Mouse (Mus musculus) G1E-ER4 (cell line): ENCODE measurements around the gene Zfp28. TPM values are rescaled to one million over a fixed set of nuclear protein-coding genes. Genes with fewer than 3 reads are reported as not detected.

ENCODE experiments used
- GATA1 ChIP-seq: IDR thresholded peaks from one replicate; pipeline ENCODE4 v1.8.0; 2012; ENCODE audit warnings: low read length, inconsistent platforms
- polyA plus RNA-seq: library from polyadenylated mRNA; stranded (reverse); fragments of >175 nt; gene quantifications from 2 replicates; pipeline ENCODE4 v1.2.3, GENCODE M21; 2012

Zfp28 gene
- 0.64 and 0.66 TPM in 2 replicates for polyA plus RNA-seq

DNA sequence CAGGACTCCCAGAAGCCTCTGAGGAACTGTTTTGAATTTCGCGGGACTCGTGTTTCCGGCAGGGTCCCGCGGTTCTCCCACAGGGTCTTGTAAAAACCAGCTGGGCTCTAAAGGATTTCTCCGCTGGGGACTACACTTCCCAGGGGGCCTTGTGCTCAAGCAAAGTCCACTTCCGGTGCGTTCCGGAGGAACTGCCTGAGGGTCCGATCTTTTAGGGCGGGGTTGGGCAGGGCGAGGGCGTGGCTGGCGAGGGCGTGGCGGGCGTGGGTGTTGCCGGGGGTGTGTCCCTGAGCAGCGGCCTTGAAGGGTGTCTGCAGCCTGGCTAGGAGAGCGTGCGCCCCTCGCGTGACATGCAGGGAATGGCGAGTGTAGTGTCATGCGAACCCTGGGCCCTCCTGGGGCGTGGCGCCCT is at the start of gene Zfp28:
TSS of gene Zfp28 (plus strand) at position 252 of the 412 bp plus-strand sequence.
- TF ChIP-seq GATA1, result no peak

DNA sequence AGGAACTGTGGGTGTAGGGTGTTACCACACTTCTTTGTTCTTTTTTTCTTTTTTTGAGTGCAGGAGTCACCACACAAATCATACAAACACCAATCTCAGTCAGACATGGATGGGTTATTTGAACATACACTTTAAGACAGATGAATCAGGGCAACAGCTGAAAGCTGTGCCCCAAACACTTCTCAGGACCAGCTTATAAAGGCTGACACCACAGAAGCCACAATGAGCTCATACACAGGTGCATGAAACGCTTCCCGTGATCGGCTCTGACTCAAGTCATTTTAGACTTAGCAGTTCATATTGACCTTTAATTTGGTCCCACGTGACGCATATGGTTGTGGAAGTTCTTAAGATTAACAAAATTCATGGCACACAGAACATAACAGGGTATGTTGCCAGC is 43.2 kb upstream of the Zfp28 start:
- no peak for TF ChIP-seq GATA1

DNA sequence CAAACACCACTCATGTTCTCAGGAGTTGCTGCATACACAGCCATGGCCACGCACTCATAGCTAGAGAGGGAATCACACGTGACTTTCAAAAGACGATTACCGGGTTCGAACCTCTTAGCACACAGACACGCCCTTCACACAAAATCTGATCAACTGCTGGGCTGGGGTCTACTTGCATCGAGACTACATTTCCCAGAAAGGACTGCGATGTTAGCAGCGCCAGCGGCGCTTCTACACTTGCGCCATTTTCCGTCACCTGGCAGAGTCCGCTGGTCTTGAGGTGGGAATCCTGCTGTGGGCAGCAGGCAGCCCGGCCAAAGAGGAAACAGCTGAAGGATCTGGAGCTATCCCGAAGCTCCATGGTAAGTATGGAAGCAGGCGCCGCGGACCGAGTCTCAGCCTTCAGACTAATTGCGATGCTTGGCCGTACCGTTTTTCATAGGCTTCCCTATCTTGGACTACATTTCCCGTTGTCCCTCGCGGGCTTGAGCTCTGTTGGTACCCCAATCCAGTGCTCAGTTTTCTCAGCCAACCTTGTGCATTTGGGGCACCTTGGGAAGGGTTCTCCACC is 39.5 kb upstream of the Zfp28 start, which contains the start of gene Gm3854:
TSS of gene Gm3854 (plus strand) at position 259 of the 571 bp plus-strand sequence.
- TF ChIP-seq GATA1, result no peak

DNA sequence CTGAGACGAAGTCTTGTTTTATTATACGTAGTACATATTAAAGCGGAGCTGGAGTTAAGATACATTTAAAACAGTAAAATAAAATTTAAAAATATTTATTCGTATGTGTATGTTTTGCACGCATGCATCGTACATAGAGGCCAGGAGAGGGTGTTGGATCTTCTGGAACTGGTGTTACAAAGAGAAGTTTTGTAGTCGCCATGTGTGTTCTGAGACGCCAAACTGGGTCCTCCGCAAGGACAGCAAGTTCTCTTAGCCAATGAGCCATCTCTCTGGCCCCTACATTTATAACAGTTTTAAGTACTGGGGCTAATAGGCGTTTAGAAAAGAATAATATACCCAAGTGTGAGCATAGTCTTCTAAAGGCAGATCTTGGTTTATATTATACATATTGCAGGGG is 39.0 kb upstream of the Zfp28 start:
- no peak for TF ChIP-seq GATA1

DNA sequence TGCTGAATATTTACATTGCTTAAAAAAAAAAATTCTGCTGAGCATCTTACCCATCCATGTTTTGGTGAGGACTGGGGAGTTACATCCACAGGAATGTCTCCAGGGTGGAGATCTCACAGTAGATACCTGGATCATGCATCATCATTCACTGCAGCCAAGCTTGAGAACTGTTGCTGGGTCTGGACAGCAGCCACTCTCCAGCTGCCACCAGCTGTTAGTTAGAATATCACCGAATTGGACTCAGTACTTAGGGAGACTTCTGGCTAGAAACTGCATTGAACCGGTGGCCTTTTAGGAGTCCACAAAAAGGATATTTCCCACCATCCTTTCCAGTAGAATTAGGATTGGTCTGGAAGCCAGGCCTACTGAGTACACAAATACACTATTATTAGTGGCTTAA is 25.0 kb upstream of the Zfp28 start:
- no peak for TF ChIP-seq GATA1

GRCm38 (mm10) chr7:6358937-6359590 is 24.0 kb upstream of the Zfp28 start:
- TF ChIP-seq GATA1, result no peak

DNA sequence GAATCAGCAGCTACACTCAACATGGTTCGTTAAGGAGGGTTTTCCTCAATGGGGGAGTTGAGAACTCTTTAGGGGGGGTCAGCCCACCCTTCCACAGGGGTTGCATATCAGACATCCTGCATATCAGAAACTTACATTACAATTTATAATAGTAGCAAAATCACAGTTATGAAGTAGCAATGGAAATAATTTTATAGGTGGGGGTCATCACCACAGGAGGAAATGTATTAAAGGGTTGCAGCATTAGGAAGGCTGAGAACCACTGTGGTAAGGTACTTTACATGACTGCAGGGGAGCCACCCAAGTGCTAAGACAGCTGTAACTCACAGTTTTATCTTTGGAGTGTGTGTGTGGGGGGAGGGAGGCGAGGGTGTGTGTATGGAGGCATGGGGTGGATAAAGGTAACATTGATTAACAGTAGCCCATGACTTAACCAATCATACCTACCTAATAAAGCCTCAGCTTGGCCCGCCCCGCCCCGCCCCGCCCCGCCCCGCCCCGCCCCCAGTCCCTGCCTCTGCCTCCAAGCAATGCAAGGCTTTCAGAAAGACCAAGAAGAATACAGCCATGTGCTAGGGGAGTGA is 22.5 kb upstream of the Zfp28 start:
- TF ChIP-seq GATA1, result no peak

DNA sequence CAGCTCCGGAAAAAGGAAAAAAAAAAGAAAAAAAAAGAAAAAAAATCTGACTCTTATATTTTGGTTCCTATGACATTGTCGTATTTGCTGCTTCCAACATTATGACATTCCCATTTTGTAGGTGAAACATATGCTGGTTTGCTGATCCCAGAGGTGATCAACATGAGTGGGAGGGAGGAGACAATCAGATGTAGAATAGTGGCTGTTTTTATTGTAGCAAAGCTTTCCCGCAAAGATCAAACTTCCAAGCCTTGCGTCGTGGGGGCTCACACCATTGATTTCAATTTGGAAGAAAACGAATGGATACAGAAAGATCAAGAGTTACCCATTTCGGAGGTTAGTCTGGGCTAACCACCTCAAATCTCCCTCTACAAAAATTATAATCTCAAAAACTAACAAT is 21.3 kb upstream of the Zfp28 start:
- TF ChIP-seq GATA1, result no peak

GRCm38 (mm10) chr7:6362268-6363046 is 20.6 kb upstream of the Zfp28 start:
- no peak for TF ChIP-seq GATA1

DNA sequence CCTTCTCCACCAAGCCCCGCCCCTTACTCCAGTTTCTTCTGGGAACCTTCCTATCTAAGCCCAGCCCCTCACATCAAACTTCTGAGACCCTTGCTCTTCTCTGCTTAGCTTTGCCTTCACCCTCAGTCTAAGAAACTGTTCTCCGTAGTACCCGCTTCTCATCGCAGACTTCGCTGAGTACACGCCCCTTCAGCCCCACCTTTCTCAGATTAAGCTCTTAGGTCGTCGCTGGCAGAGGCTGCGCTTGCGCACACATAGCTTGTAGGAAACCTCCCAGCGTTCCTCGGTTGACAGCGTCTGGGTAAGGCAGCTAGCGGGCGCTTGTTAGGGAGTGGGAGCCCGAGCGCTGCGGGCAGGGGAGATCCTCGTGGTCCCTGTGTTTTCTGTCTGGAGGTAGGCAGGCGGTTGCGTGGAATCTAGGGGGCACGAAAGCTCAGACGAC is 20.0 kb upstream of the Zfp28 start, which contains the start of gene Zfp78:
TSS of gene Zfp78 (plus strand) at position 234 of the 442 bp plus-strand sequence.
- no peak for TF ChIP-seq GATA1

GRCm38 (mm10) chr7:6364761-6365160 is 18.3 kb upstream of the Zfp28 start:
- no peak for TF ChIP-seq GATA1

DNA sequence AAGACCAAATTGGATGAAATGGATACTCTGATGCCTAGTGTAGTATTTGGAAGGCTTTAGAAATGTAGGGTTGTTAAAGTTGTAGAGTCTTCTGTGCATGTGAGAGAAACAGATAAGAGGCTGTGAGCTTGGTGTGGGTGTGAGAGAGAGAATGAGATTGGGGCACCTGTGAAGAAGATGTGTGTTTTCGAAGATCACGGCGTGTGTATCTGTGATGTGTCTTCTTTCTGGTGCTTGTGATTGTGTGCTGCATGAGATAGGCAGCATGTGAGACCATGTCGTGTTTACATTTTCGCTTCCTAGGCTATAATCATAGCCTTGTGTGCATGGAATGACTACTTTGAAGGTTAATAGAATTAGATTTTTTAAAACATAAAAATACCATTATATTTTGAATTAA is 15.9 kb upstream of the Zfp28 start:
- no peak for TF ChIP-seq GATA1

GRCm38 (mm10) chr7:6369460-6369859 is 13.6 kb upstream of the Zfp28 start:
- TF ChIP-seq GATA1, result no peak

- TF ChIP-seq GATA1, result no peak
These were observed 10.1 kb upstream of the Zfp28 start for GRCm38 (mm10) chr7:6372993-6373392.

DNA sequence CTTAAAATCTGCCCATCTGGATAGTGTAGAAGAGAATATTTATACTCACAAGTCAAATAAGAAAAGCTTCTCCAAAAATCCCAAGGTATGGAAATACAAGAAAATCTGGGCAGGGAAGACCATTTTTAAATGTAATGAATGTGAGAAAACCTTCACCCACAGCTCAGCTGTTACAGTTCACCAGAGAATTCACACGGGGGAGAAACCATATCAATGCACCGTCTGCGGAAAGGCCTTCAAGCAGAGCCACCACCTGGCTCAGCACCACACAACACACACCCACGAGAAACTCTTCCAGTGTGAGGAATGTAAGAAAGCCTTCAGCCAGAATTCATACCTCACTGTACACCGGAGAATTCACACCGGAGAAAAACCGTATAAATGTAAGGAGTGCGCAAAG is 4.7 kb upstream of the Zfp28 start:
- no peak for TF ChIP-seq GATA1

DNA sequence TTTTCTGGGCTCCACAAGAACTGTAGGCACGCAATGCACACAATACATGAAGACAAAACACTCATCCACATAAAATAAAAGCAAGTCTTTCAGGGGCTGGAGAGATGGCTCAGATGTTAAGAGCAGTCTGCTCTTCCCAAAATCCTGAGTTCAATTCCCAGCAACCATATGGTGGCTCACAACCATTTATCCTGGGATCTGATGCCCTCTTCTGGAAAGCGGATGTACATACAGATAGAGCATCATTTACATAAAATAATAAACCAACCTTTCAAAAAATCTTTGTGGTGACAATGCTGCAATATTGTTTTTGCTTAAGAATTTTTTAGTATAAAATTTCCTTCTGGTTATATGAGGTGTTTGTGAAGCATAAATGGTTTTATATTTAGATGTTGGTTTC is 1.7 kb upstream of the Zfp28 start:
- TF ChIP-seq GATA1, result no peak
